21 mouse cellular contexts compared by ENCODE assay signal in genomic region chr2:181536410-181536809, GRCm38 (mm10). TPM values are rescaled to one million over a fixed set of nuclear protein-coding genes. Genes with fewer than 3 reads are reported as not detected.
DNase-seq lines count a peak whose midpoint lies in the region; ATAC-seq and TF ChIP-seq lines count a peak whose summit lies in the region.
"Had no signal": no experiment of that assay in that cellular context is flagged by ENCODE, and none has a peak within 500 bp of the region (broad histone marks: within the 10 kb centered on the region; RNA-seq: fewer than 3 reads in every experiment).

No protein-coding gene starts in this region.

- no peak overlapping the region for H3K4me3 ChIP-seq in liver, postnatal 0 days (ENCODE audit: low read depth, low read length)
- H3K4me3 ChIP-seq: embryonic facial prominence, embryonic 13.5 days; forebrain, embryonic 12.5 days; hindbrain, embryonic 10.5 days; layer of hippocampus, adult 2 months; left cerebral cortex, adult 2 months; limb, embryonic 12.5 days; midbrain, embryonic 15.5 days had no signal

- H3K4me1 ChIP-seq in liver, postnatal 0 days (ENCODE audit: insufficient read depth), result peaks cover 5% of the 10 kb centered on the region
- H3K4me1 ChIP-seq: limb, embryonic 12.5 days had no signal

- H3K4me2 ChIP-seq in liver, postnatal 0 days (ENCODE audit: low read depth, low read length), result no peak overlapping the region
- H3K4me2 ChIP-seq: embryonic facial prominence, embryonic 13.5 days; forebrain, embryonic 12.5 days; heart, embryonic 11.5 days; limb, embryonic 12.5 days; midbrain, embryonic 15.5 days had no signal

- peaks cover 7% of the 10 kb centered on the region; the same call in 1 of the 2 replicates for H3K36me3 ChIP-seq in liver, postnatal 0 days (replicated peaks; ENCODE audit: insufficient read depth, low read length)

- H3K9ac ChIP-seq in liver, postnatal 0 days (replicated peaks), result no peak overlapping the region
- H3K9ac ChIP-seq: embryonic facial prominence, embryonic 13.5 days; forebrain, embryonic 12.5 days; limb, embryonic 12.5 days; midbrain, embryonic 15.5 days had no signal

- peak; percentile 28 to 58 for DNase-seq in lung, adult 18-20 months
- DNase-seq in lung, postnatal 10 days, result no peak
- no peak for DNase-seq in liver, postnatal 0 days
- no peak for DNase-seq in thymus, postnatal 25 days
- no peak for DNase-seq in adrenal gland, adult (ENCODE audit: inconsistent age in 2 of 2, low spot score in 1 of 2)
- DNase-seq in frontal cortex, adult 2 months (ENCODE audit: extremely low spot score in 1 of 2, low spot score in 1 of 2), result no peak
- DNase-seq: cerebellum, adult 18-20 months; thymus, adult 18-20 months had no signal

- no peak for TF ChIP-seq CTCF in liver, postnatal 0 days (IDR thresholded peaks at IDR 0.05; ENCODE audit: low read depth)

- H3K27me3 ChIP-seq in liver, postnatal 0 days (ENCODE audit: insufficient read depth, low read length), result no peaks in the 10 kb centered on the region
- H3K27me3 ChIP-seq: embryonic facial prominence, embryonic 13.5 days; forebrain, embryonic 12.5 days; limb, embryonic 12.5 days; midbrain, embryonic 15.5 days had no signal

- peak overlapping the region; percentile 30; the same call in 1 of the 2 replicates for H3K27ac ChIP-seq in liver, postnatal 0 days (ENCODE audit: low read depth)
- H3K27ac ChIP-seq: embryonic facial prominence, embryonic 13.5 days; forebrain, embryonic 12.5 days; hindbrain, embryonic 10.5 days; limb, embryonic 12.5 days; midbrain, embryonic 15.5 days had no signal

- no peaks in the 10 kb centered on the region for H3K9me3 ChIP-seq in liver, postnatal 0 days (ENCODE audit: low read length)
- H3K9me3 ChIP-seq: embryonic facial prominence, embryonic 13.5 days; midbrain, embryonic 15.5 days had no signal

- TF ChIP-seq EP300 in liver, postnatal 0 days (IDR thresholded peaks at IDR 0.05; ENCODE audit: low read depth), result peak; percentile 35; the same call in 1 of the 2 replicates

- 65% methylated on average over 2 of the region's 2 CpGs for WGBS in liver, postnatal 0 days (ENCODE audit: insufficient replicate concordance)

- peak; percentile 67 for ATAC-seq in common myeloid progenitor, adult 5-6 weeks (replicated peaks; ENCODE audit: low read depth, poor library complexity, severe bottlenecking)
- peak; percentile 73 for ATAC-seq in liver, postnatal 0 days
- ATAC-seq: inflammation-experienced regulatory T-cells, adult 6 months; midbrain, embryonic 15.5 days had no signal

RNA-seq across cellular contexts. Expression of gene Dnajc5, which starts 16.1 kb away (rescaled TPM):
- 30.1 and 31.7 TPM in 2 replicates for total RNA-seq in common myeloid progenitor, adult 5-6 weeks (2017)
- 20.5 and 24.7 TPM in 2 replicates for polyA plus RNA-seq in liver, postnatal 0 days (2015; fragmentation: Nextera tagmentation; extraction: Ambion mirVana)
- polyA plus RNA-seq in frontal cortex, adult 2 months (2012; rRNA removed), result 139 and 171 TPM in 2 replicates

RNA-seq across cellular contexts. Expression of gene Tpd52l2, which starts 39.5 kb away (rescaled TPM):
- 148 and 155 TPM in 2 replicates for total RNA-seq in common myeloid progenitor, adult 5-6 weeks (2017)
- 51.8 and 52.5 TPM in 2 replicates for polyA plus RNA-seq in liver, postnatal 0 days (2015; fragmentation: Nextera tagmentation; extraction: Ambion mirVana)
- polyA plus RNA-seq in frontal cortex, adult 2 months (2012; rRNA removed), result 115 and 118 TPM in 2 replicates

RNA-seq across cellular contexts. Expression of gene Abhd16b, which starts 43.4 kb away (rescaled TPM):
- total RNA-seq in common myeloid progenitor, adult 5-6 weeks (2017), result not detected in 2 replicates
- 0.06 and 0.08 TPM in 2 replicates for polyA plus RNA-seq in liver, postnatal 0 days (2015; fragmentation: Nextera tagmentation; extraction: Ambion mirVana)
- polyA plus RNA-seq in frontal cortex, adult 2 months (2012; rRNA removed), result not detected in 2 replicates
- total RNA-seq: gastrocnemius, adult 18-20 months; layer of hippocampus, adult 2 months; left cerebral cortex, adult 2 months had no signal
- polyA plus RNA-seq: cortical plate, adult 2 months; forebrain, embryonic 12.5 days; inflammation-experienced regulatory T-cells, adult 6 months; limb, embryonic 12.5 days; neural tube, embryonic 11.5 days had no signal

RNA-seq across cellular contexts. Expression of gene Uckl1, which starts 48.3 kb away (rescaled TPM):
- total RNA-seq in common myeloid progenitor, adult 5-6 weeks (2017), result 50.7 and 75.4 TPM in 2 replicates
- 20.3 and 22.8 TPM in 2 replicates for polyA plus RNA-seq in liver, postnatal 0 days (2015; fragmentation: Nextera tagmentation; extraction: Ambion mirVana)
- polyA plus RNA-seq in frontal cortex, adult 2 months (2012; rRNA removed), result 125 and 149 TPM in 2 replicates

RNA-seq across cellular contexts. Expression of gene Prpf6, which starts 55.3 kb away (rescaled TPM):
- 79.0 and 94.9 TPM in 2 replicates for total RNA-seq in common myeloid progenitor, adult 5-6 weeks (2017)
- polyA plus RNA-seq in liver, postnatal 0 days (2015; fragmentation: Nextera tagmentation; extraction: Ambion mirVana), result 16.7 and 17.5 TPM in 2 replicates
- 35.7 and 38.0 TPM in 2 replicates for polyA plus RNA-seq in frontal cortex, adult 2 months (2012; rRNA removed)

Comparison
In these comparisons a context has a peak if more than half of its experiments do, and no peak if none do; other contexts are left out.
1. DNase-seq: peak in lung, adult 18-20 months (2 of 2); none in lung, postnatal 10 days (single experiment), liver, postnatal 0 days (single experiment), thymus, postnatal 25 days (single experiment), adrenal gland, adult (0 of 2) and frontal cortex, adult 2 months (0 of 2).